Mouse (Mus musculus): ENCODE measurements around the gene Zbed3. TPM values are rescaled to one million over a fixed set of nuclear protein-coding genes. Genes with fewer than 3 reads are reported as not detected.

The Zbed3 gene
- total RNA-seq (2015; ENCODE audit: low replicate concordance) (5.9 and 7.7 TPM in 2 replicates), total RNA-seq (2017; ENCODE audit: low replicate concordance) (1.1 TPM in 1 of 2 replicates, not detected in the other)

GRCm38 (mm10) chr13:95323400-95323799 lies at the start of gene Zbed3:
Gene Zbed3 (plus strand): TSS chr13:95323612.
- ATAC-seq (replicated peaks; ENCODE audit: low FRiP score, poor library complexity, severe bottlenecking): no peak

DNA sequence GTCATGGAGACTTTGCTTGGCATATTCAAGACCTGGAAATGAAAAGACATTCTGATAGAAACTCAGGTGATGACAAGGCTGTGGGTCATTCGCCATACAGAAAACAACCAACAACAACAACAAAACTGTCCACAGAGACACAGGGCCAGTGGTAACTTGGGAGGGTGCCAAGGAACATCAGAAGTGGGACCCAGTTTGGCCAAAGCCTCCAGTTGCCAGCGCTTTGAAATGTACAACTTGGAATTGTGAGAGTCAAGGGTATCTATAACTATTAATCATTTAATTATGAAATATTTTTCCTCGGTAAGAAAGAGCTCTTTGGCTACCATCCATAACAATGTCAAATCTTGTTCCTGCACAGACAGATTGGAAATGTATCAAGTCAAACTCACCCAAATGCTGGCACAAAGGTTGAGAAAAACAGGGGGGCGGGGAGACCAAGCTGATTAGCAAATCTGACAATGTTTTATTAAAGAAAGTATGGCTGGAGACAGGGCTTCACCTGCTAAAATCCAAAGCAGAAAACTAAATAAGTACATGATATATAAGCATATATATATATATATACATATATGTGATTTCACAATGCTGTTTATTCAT lies 44.9 kb upstream of the Zbed3 start:
- no peak for ATAC-seq (replicated peaks; ENCODE audit: low FRiP score, poor library complexity, severe bottlenecking)

DNA sequence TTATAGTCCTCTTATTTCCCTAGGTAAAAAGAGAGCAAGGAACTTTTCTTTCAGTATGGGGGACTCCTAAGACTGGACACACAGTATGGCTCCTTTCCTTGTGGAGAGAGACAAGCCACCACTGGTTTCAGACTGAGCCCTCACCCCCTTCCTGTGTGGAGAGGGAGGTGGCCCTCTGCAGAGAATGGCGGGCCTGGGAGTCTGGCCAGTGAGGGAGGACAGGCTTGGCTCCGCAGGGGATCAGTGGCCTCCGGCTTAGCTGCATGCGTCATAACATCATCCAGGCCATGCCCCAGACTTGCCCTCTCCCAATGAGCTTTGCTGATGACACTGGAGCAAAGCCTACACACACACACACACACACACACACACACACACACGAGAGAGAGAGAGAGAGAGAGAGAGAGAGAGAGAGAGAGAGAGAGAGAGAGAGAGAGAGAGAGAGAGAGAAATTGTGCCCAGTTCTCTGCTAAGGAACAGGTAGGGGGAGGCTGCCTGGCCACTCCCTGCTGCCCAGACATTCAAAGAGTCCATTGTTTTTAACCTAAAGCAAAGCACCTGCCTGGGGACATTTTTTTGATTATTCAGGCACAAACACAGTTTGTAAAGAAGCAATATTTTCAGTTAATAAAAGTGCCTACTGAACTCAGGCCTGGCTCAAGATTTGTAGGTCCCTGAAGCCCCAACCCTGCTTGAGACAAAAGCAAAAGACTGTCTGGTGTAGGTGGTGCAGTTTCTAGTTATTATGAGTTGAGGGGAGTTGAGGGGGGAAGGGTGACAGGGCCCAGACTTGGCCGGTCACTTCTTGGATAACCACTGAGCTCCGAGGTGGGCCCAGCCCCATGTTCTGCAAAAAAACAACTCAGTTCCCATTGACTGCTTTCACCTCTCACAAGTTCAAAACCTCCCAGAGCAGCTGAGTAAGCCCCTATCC lies 41.4 kb upstream of the Zbed3 start:
- no peak for ATAC-seq (replicated peaks; ENCODE audit: low FRiP score, poor library complexity, severe bottlenecking)

DNA sequence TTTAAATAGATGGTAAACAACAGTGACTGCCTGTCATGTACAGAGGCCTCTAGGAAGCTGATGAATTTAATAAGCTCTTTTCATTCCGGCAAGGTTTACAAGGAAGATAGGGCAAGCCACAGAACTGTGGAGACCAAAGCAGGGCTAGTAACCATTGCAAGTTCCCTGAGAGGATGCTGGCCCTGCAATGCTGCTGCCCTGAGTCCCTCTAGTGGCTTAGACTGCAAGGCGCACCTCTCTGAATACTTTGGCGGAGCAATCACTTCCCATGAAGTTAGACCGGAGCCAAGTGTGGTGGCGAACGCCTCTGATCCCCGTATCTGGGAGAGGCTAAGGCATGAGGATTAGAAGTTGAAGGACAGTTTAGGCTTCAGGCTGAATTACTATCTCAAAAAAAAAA lies 36.4 kb upstream of the Zbed3 start:
- no peak for ATAC-seq (replicated peaks; ENCODE audit: low FRiP score, poor library complexity, severe bottlenecking)

DNA sequence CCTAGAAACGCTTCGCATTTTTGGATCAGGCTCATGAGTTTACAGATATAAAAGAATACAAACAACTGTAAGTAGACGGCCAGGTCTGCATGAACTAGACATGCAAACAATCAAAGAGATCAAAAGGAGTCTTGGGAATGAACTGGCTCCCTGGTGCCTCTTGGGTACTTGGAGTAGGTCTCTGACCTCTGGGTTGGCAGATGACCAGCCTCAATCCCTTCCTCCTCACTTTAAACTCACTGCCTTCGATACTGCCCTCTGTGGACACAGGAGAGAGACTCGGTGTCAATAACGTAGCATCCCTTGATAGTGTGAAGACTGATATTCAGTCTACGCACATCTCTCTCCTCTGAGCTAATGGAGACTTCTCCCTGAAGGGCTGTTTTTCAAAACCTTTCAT lies 35.4 kb upstream of the Zbed3 start:
- ATAC-seq (replicated peaks; ENCODE audit: low FRiP score, poor library complexity, severe bottlenecking): no peak

- no peak for ATAC-seq (replicated peaks; ENCODE audit: low FRiP score, poor library complexity, severe bottlenecking)
Observed at GRCm38 (mm10) chr13:95291983-95292382, 31.4 kb upstream of the Zbed3 start.

DNA sequence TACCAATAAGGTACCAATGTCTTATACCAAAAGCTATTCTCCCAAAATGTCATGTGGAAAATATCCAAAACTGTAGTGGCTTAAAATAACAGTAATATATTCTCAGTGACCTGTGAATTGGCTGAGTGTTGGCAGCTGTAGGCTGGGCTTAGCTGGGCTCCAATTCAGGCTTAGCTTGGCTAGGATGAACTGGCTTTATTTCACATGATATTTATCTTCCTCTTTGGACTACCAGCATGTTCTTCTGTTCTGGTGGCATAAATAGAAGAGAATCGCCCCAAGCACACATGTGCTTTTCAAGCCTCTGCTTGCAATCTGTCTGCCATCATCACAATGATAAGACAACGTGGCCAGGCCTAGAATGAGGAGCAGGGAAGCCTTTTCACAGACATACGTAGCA lies 23.5 kb upstream of the Zbed3 start:
- no peak for ATAC-seq (replicated peaks; ENCODE audit: low FRiP score, poor library complexity, severe bottlenecking)

- no peak for ATAC-seq (replicated peaks; ENCODE audit: low FRiP score, poor library complexity, severe bottlenecking)
Observed at GRCm38 (mm10) chr13:95306596-95306995, 16.8 kb upstream of the Zbed3 start.

GRCm38 (mm10) chr13:95307100-95307655 lies 16.2 kb upstream of the Zbed3 start:
- no peak for ATAC-seq (replicated peaks; ENCODE audit: low FRiP score, poor library complexity, severe bottlenecking)

DNA sequence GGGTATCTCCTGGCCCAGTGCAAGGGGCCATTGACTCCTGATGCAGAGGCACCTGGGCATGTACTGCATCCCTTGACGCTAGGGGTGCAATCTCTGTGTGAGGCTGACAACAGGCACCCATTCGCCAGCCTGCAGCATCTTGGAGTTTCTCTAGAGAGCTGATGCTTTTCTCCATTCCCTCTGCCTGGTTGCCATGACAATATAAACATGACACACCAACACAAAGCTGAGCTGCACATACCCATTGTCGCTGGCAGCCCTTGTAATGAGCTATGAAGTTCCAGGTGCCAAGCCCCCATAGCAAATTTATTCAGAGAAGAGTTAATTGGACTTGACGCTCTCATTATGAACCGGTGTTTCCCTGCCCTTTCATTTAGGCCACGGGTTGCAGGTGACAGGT lies 11.4 kb upstream of the Zbed3 start:
- ATAC-seq (replicated peaks; ENCODE audit: low FRiP score, poor library complexity, severe bottlenecking): no peak

DNA sequence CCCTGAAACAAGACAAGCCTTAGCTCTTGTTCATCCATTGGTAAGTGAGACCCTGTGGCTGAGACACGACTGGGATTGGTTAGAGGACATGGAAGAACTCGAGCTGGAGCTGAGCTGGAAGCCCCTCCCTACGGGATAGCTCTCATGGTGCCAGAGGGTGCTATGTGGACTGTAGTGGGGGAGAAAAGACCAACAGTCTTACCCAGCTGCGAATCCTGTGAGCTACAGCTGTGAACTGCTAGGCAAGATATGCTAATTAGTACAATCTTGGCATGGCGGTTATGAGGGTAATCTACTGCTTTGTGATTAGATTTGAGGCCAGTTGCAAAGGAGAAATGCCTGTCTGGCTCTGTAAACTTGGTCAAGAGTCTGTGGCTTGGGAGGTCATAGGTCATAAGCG lies 4.3 kb upstream of the Zbed3 start:
- ATAC-seq (replicated peaks; ENCODE audit: low FRiP score, poor library complexity, severe bottlenecking): no peak

DNA sequence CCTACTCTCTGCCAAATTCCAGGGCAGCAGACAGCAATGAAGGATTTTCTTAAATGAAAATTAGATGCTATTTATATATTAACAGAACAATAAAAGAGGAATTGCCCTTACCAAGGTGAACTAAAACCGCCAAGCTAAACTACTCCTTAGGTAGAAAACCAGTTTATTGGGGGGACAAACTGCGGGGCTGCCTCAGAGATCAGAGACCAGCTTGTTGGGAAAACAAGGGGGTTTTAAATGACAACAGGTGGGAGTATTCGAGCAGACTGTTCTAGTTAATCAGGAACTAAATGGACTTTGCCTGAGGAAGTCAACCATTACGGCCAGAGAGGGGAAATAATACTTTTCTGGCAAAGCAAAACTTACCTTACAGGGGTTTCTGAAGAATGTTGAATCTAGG lies 3.0 kb upstream of the Zbed3 start:
- no peak for ATAC-seq (replicated peaks; ENCODE audit: low FRiP score, poor library complexity, severe bottlenecking)

DNA sequence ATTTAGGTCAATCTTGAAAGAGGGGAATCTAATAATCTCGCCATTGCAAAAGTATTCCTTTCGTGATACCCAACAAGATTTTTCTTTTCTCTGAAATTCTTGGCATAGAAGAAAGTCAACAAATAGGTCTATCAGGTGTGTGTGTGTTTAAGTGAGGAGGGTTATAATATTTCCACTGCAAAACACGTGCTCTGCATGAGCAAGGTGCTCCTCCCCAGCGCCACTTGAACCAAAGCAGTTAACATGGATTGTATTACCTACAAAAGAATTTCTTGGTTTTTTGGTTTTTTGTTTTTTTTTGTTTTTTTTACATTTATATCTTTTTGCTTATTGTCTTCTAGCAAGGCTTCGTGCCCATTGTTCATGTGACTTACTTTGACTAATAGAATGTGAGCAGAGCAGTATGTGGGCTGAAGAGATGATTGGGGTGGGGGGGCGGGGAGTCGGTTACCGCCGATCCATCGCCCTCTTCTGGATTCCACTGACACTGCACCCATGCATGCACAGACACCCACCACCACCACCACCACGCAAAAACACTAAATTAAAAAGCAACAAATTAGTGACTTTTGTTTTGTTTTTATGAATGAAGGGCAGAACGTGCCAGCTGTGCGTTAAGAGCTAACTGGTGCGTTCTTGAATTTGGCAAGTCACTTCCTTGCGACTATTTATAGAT lies 676 bp downstream of the Zbed3 start:
- ATAC-seq (replicated peaks; ENCODE audit: low FRiP score, poor library complexity, severe bottlenecking): no peak

DNA sequence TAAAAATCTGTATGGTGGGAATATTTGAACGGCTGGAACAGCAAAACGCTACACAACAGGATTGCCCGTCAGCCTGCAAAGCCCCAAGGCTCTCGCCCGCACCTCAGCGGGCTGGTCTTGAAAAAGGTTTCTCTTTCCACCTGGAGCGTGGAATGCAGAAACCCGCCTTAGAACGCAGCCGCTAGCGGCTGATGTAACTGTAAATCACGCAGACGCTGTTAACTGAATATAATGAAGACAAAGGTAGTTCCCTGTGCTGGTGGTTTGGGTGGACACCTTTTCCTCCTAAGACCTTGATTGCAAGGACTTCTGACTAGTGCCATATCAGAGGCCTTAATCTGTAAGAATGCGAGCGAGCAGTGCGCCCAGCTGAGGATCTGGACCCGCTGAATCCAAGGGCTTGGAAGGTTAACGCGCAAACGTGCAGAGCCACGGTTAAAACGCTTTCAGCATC lies 1.2 kb downstream of the Zbed3 start:
- ATAC-seq (replicated peaks; ENCODE audit: low FRiP score, poor library complexity, severe bottlenecking): no peak

DNA sequence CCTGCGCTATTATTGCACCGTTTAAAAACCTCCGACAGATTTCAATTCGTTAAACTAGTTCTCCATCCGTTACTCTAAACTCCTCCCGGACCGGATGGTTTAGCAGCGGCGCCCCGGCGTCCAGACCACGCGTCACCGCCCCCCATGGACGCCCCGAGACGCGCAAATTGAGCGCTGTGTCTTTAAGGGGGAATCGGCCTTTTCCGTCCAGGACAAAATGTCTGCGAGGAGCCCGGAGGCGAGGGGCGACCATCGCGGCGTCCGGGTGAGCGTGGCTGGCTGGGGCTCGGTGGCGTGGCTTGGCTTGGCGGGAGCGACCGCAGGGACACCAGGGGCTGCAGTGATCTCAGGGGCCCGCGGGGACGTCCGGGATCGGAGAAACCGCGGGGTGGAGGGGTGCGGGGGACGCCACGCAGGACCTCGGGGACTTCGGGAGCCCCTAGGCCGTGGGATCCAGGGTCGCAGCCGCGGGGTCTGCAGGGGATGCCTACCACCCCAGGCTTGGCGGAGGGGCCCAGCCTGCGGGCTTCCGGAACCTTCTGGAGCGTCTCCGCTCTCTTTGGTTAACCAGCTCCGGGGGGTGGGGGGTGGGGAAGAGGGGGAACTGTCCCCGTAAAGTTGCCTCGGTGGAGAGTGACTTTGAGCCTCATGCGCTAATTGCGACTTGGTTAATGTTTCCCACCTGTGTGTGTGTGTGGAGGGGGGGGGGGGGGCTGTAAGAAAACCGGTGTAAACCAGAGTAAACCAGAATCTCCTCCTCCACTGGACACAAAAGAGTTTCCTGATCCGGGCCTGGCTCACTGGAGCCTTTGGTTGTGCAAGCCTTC lies 1.9 kb downstream of the Zbed3 start:
- no peak for ATAC-seq (replicated peaks; ENCODE audit: low FRiP score, poor library complexity, severe bottlenecking)

DNA sequence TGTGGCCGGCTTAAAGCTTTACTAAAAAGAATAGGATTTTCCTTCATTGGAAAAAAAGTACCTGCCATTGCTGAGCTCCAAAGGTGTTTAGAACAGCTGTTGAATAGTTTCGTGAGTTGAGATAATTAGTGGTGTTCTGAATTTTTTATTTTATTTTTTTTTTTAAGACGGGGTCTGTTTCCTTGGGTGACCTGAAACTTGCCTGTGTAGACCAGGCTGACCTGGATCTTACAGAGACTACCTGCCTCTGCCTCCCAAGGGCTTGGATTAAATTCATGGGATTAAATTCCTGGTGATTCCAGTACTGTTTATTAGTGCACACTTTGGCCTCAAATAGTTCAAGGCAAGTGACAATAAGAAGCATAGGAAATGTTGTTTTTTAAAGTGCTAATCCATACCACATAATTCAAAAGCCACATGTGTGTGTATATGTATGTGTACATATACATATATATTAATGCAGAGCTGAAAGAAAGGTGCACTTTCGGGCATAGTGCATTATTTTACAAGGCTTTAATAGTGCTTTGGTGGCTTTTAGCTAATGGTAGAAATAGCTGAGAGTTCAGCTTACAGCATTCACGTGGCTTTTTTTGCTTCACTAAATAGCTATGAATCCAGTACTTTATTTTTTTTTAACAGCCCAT lies 2.6 kb downstream of the Zbed3 start:
- no peak for ATAC-seq (replicated peaks; ENCODE audit: low FRiP score, poor library complexity, severe bottlenecking)

DNA sequence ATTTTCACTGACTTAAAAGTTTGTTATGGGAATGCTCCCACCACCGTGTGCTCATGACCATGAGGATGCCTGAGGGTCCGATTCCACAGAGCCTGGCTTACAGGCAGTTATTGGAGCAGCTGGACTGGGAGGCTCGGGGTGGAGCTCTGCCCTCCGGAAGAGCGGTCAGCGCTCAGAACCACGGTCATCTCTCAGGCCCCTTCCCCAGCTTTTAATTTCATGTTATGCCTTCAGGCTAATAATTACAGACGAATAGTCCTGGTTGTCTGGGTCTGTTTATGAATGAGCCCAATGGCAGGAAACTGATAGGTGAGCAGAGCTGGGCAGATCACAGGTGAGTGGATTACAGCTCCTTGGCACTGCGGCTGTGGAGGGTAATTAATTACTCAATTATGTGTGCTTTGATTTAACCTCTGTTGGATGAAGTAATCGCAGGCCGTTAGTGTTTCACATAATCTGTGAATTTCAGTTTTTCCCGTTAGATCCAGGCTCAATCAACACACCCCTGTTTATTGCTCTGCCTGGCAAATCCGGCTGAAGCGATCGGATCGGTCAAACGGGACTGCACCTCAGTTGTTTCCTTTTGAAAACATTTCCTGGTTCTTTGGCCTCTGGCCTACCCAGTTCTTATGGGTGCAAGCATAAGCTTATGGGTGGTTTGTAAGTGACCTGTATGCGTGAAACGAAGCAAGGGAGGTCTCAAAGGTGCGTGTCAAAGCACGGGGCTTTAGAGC lies 3.4 kb downstream of the Zbed3 start:
- no peak for ATAC-seq (replicated peaks; ENCODE audit: low FRiP score, poor library complexity, severe bottlenecking)

- ATAC-seq (replicated peaks; ENCODE audit: low FRiP score, poor library complexity, severe bottlenecking): no peak
Observed at GRCm38 (mm10) chr13:95327345-95327741, 3.9 kb downstream of the Zbed3 start.

Measured in erythroblast, adult 5-6 weeks (primary cell).